Mouse (Mus musculus) ES-E14 (cell line): Measurements from ENCODE around the gene Samd4.

Source experiments
- HCFC1 ChIP-seq: IDR thresholded peaks from 2 replicates; pipeline ENCODE4 v1.6.1; 2012; ENCODE audit warnings: low read length, inconsistent platforms, borderline replicate concordance; ENCODE audit not compliant: insufficient read depth
- MAFK ChIP-seq: IDR thresholded peaks from 2 replicates; pipeline ENCODE4 v1.6.1; 2014; ENCODE audit warnings: mild to moderate bottlenecking, low read depth, low read length, inconsistent platforms; ENCODE audit not compliant: insufficient read depth
- ZC3H11A ChIP-seq: IDR thresholded peaks from 2 replicates; pipeline ENCODE4 v1.6.1; 2012; ENCODE audit warnings: low read depth, mild to moderate bottlenecking, inconsistent platforms, low read length, borderline replicate concordance
- ZNF384 ChIP-seq: IDR thresholded peaks from 2 replicates; pipeline ENCODE4 v1.6.1; 2012; ENCODE audit warnings: low read depth, low read length, inconsistent platforms

DNA sequence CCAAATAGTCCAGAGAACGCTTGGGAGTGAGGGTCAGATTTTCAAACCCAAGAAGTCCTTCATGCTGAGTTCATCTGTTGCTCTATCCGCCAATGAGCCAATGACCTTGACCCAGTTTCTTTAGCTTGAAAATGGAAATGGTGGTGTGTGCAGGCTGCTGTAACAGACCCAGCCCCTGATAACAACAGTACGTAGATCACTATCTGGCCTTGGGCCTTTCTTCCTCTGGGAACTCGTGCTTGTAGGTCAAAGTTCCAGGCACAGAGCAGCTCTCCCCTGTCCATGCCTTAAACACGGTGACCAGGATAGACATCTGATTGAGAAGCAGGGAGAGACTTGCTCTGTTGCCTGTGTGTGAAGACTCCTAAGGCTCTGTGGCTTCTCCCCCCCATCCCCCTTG lies 96.5 kb downstream of the Samd4 start:
- TF ChIP-seq ZC3H11A (no peak), MAFK (no peak), ZNF384 (no peak), HCFC1 (no peak)
